In genomic region chr16:74306876-74307542, GRCm38 (mm10) we compare ENCODE assay signal across 25 mouse cellular contexts.
DNase-seq lines count a peak whose midpoint lies in the region; ATAC-seq lines count a peak whose summit lies in the region.
"Had no signal": no experiment of that assay in that cellular context is flagged by ENCODE, and none has a peak within 500 bp of the region (broad histone marks: within the 10 kb centered on the region; RNA-seq: fewer than 3 reads in every experiment).

No protein-coding gene starts in this region.

- H3K4me2 ChIP-seq in midbrain, embryonic 13.5 days (replicated peaks) = no peak overlapping the region
- no peak overlapping the region for H3K4me2 ChIP-seq in midbrain, embryonic 15.5 days
- no peak overlapping the region for H3K4me2 ChIP-seq in forebrain, embryonic 14.5 days (ENCODE audit: low read length)
- H3K4me2 ChIP-seq in hindbrain, embryonic 12.5 days (replicated peaks) = no peak overlapping the region
- H3K4me2 ChIP-seq in neural tube, embryonic 12.5 days (replicated peaks) = no peak overlapping the region
- H3K4me2 ChIP-seq: embryonic facial prominence, embryonic 15.5 days; limb, embryonic 15.5 days; lung, embryonic 14.5 days had no signal

- no peak overlapping the region for H3K27ac ChIP-seq in midbrain, embryonic 13.5 days
- no peak overlapping the region for H3K27ac ChIP-seq in midbrain, embryonic 15.5 days
- no peak overlapping the region for H3K27ac ChIP-seq in forebrain, embryonic 14.5 days (ENCODE audit: low read depth, low read length)
- peak overlapping the region; percentile 35; the same call in 1 of the 2 replicates for H3K27ac ChIP-seq in hindbrain, embryonic 12.5 days
- H3K27ac ChIP-seq in neural tube, embryonic 12.5 days = no peak overlapping the region
- H3K27ac ChIP-seq: embryonic facial prominence, embryonic 15.5 days; heart, adult 2 months; left cerebral cortex, adult 2 months; limb, embryonic 15.5 days; liver, embryonic 14.5 days had no signal

- H3K27me3 ChIP-seq in midbrain, embryonic 13.5 days = no peaks in the 10 kb centered on the region
- H3K27me3 ChIP-seq in midbrain, embryonic 15.5 days (replicated peaks) = no peaks in the 10 kb centered on the region
- no peaks in the 10 kb centered on the region for H3K27me3 ChIP-seq in forebrain, embryonic 14.5 days (replicated peaks; ENCODE audit: control insufficient read depth, insufficient read depth, low read length)
- H3K27me3 ChIP-seq in hindbrain, embryonic 12.5 days = no peaks in the 10 kb centered on the region
- no peaks in the 10 kb centered on the region for H3K27me3 ChIP-seq in neural tube, embryonic 12.5 days (replicated peaks)
- H3K27me3 ChIP-seq: embryonic facial prominence, embryonic 15.5 days; limb, embryonic 15.5 days; megakaryocyte, embryonic 14.5 days had no signal

- H3K9me3 ChIP-seq in midbrain, embryonic 13.5 days = no peaks in the 10 kb centered on the region
- no peaks in the 10 kb centered on the region for H3K9me3 ChIP-seq in midbrain, embryonic 15.5 days
- H3K9me3 ChIP-seq in forebrain, embryonic 14.5 days (replicated peaks; ENCODE audit: control insufficient read depth, low read length) = no peaks in the 10 kb centered on the region
- H3K9me3 ChIP-seq in hindbrain, embryonic 12.5 days (replicated peaks) = no peaks in the 10 kb centered on the region
- H3K9me3 ChIP-seq in neural tube, embryonic 12.5 days = no peaks in the 10 kb centered on the region
- H3K9me3 ChIP-seq: embryonic facial prominence, embryonic 15.5 days; limb, embryonic 15.5 days; megakaryocyte, embryonic 14.5 days had no signal

- no peaks in the 10 kb centered on the region for H3K36me3 ChIP-seq in midbrain, embryonic 13.5 days
- no peaks in the 10 kb centered on the region for H3K36me3 ChIP-seq in midbrain, embryonic 15.5 days (replicated peaks)
- H3K36me3 ChIP-seq in forebrain, embryonic 14.5 days (ENCODE audit: control insufficient read depth, insufficient read depth, low read length) = no peaks in the 10 kb centered on the region
- H3K36me3 ChIP-seq in hindbrain, embryonic 12.5 days = no peaks in the 10 kb centered on the region
- H3K36me3 ChIP-seq in neural tube, embryonic 12.5 days = no peaks in the 10 kb centered on the region
- H3K36me3 ChIP-seq: embryonic facial prominence, embryonic 15.5 days; limb, embryonic 15.5 days had no signal

- 0 out of 2 replicates have a peak, but pooled peaks cover 9% of the 10 kb centered on the region for H3K4me1 ChIP-seq in midbrain, embryonic 13.5 days (replicated peaks)
- no peaks in the 10 kb centered on the region for H3K4me1 ChIP-seq in midbrain, embryonic 15.5 days
- peaks cover 5% of the 10 kb centered on the region; the same call in 1 of the 2 replicates for H3K4me1 ChIP-seq in forebrain, embryonic 14.5 days (ENCODE audit: control insufficient read depth, insufficient read depth, low read length)
- H3K4me1 ChIP-seq in hindbrain, embryonic 12.5 days = 0 out of 2 replicates have a peak, but pooled peaks cover 4% of the 10 kb centered on the region
- H3K4me1 ChIP-seq in neural tube, embryonic 12.5 days = 0 out of 2 replicates have a peak, but pooled peaks cover 5% of the 10 kb centered on the region
- H3K4me1 ChIP-seq: embryonic facial prominence, embryonic 15.5 days; limb, embryonic 15.5 days; megakaryocyte, embryonic 14.5 days had no signal

- H3K9ac ChIP-seq in midbrain, embryonic 13.5 days (replicated peaks) = no peak overlapping the region
- H3K9ac ChIP-seq in midbrain, embryonic 15.5 days = no peak overlapping the region
- H3K9ac ChIP-seq in forebrain, embryonic 14.5 days (ENCODE audit: low read length) = no peak overlapping the region
- H3K9ac ChIP-seq in hindbrain, embryonic 12.5 days = no peak overlapping the region
- no peak overlapping the region for H3K9ac ChIP-seq in neural tube, embryonic 12.5 days
- H3K9ac ChIP-seq: embryonic facial prominence, embryonic 15.5 days; limb, embryonic 15.5 days; liver, embryonic 14.5 days; lung, embryonic 14.5 days had no signal

- no peak overlapping the region for H3K4me3 ChIP-seq in midbrain, embryonic 13.5 days (replicated peaks)
- H3K4me3 ChIP-seq in midbrain, embryonic 15.5 days = no peak overlapping the region
- H3K4me3 ChIP-seq in forebrain, embryonic 14.5 days (ENCODE audit: low read depth, low read length) = no peak overlapping the region
- H3K4me3 ChIP-seq in hindbrain, embryonic 12.5 days = no peak overlapping the region
- H3K4me3 ChIP-seq in neural tube, embryonic 12.5 days = no peak overlapping the region
- H3K4me3 ChIP-seq: embryonic facial prominence, embryonic 15.5 days; heart, adult 2 months; left cerebral cortex, adult 2 months; limb, embryonic 15.5 days; megakaryocyte, embryonic 14.5 days had no signal

- DNase-seq in forebrain, embryonic 14.5 days (ENCODE audit: low spot score) = peak; percentile 63
- DNase-seq in right cerebral cortex, adult 2 months (ENCODE audit: low spot score in 2 of 2) = no peak
- DNase-seq in spleen, postnatal 14 days (ENCODE audit: low spot score in 2 of 2) = no peak
- DNase-seq: adrenal gland, adult 8-10 months; cerebellum, adult 9-10 months; gastrocnemius, postnatal 25 days; heart, adult 2 months; kidney, adult 18-20 months; kidney, postnatal 4 days; left cerebral cortex, postnatal 4 days; lung, embryonic 14.5 days; right cerebral cortex, postnatal 25 days; spleen, adult 18-20 months; thymus, postnatal 14 days had no signal

- 53% methylated on average over 5 of the region's 5 CpGs for WGBS in midbrain, embryonic 13.5 days
- 44% methylated on average over 5 of the region's 5 CpGs for WGBS in midbrain, embryonic 15.5 days
- 30% methylated on average over 5 of the region's 5 CpGs for WGBS in forebrain, embryonic 14.5 days
- WGBS in hindbrain, embryonic 12.5 days = 24% methylated on average over 5 of the region's 5 CpGs
- WGBS in neural tube, embryonic 12.5 days = 31% methylated on average over 5 of the region's 5 CpGs

- ATAC-seq in midbrain, embryonic 13.5 days = 0 out of 2 replicates have a peak, but pooled peaks have one; percentile 34
- no peak; the same call in 1 of the 2 replicates for ATAC-seq in midbrain, embryonic 15.5 days (replicated peaks)
- ATAC-seq in forebrain, embryonic 14.5 days = peak; percentile 69; the same call in 1 of the 2 replicates
- peak; percentile 83 for ATAC-seq in hindbrain, embryonic 12.5 days (ENCODE audit: low FRiP score)
- peak; percentile 85 for ATAC-seq in neural tube, embryonic 12.5 days (ENCODE audit: low FRiP score, low read depth)
- no peak for ATAC-seq in granulocyte monocyte progenitor cell, adult 5-6 weeks (replicated peaks; ENCODE audit: poor library complexity, severe bottlenecking)
- ATAC-seq: inflammation-experienced regulatory T-cells, adult 6 months had no signal

Comparison
In these comparisons a context has a peak if more than half of its experiments do, and no peak if none do; other contexts are left out.
1. ATAC-seq: peak in midbrain, embryonic 13.5 days (single experiment), forebrain, embryonic 14.5 days (single experiment), hindbrain, embryonic 12.5 days (single experiment) and neural tube, embryonic 12.5 days (single experiment); none in midbrain, embryonic 15.5 days (single experiment) and granulocyte monocyte progenitor cell, adult 5-6 weeks (single experiment).